Mouse (Mus musculus): ENCODE measurements at regions not wholly inside any gene's neighbourhood (a gene's known extent, or its start where the extent isn't known, plus 50 kb on each side); places are given as distances from the start of the nearest gene placed in this dataset.

DNA sequence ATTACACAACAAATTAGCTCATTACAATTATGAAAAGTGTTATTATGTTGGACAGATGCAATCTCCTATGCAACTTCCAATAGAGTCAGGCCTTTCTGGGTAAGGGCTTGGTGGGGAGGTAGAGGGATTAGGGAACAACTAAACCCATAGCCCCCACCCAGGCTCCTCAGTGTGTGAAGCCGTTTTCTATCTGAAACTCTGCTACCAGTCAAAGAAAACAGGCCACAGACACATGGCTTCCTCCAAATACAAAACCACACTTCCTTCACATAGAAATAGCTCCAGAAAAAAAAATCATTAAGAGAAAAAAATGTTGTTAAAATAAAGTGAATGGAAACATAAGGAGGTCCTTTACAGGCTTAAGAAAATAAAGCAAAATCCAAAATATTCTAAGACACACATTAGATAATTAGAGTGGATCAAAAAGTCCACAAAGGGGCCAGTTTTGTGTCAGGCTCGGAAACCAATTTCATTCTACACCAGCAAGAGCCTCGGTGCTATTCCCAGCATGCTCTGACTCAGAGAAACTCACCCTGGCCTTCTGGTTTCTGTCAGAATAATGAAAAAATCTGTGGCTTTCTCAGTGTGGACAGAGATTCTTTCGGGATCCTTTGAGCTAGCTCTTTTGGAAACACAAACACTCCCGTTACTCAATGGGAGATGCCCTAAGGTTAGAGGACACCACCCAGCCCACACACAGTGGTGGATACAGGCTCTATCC is 140.6 kb downstream of the Mylk4 start:
- TF ChIP-seq CTCF (conservative IDR thresholded peaks at IDR 0.05; ENCODE audit: insufficient read depth, insufficient read length, low read depth, low read length) (no peak), POLR2A (IDR thresholded peaks at IDR 0.05; ENCODE audit: low read depth, low read length) (no peak)

Measured in kidney, adult 2 months (tissue).